Mouse (Mus musculus) skeletal muscle tissue, adult 2 months (tissue): ENCODE data around the gene Syn3.

Source experiments
- DNase-seq: peaks from one replicate; pipeline ENCODE4 v3.0.0-alpha.2; 2012; ENCODE audit warnings: low read depth, low spot score

The Syn3 gene

DNA sequence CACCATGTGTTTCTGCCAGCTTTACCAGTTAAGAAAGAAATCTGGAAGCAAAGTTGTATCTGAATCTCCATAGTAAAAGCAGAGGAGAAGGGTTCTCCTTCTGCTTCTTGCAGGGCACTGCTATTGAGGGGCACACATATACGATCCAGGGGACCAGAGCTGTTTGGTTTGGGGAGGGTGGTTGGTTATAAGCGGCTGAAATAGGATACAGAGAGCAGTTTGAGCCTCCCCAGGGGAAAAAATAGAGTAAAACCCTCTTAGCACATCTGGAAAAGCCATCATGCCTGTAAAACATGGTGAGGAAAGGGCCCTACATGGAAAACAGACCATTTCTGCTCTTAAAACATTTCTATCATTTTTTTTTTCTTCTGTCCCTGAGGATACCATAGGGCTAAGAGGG, 220.2 kb downstream of the Syn3 start:
- no peak for DNase-seq

DNA sequence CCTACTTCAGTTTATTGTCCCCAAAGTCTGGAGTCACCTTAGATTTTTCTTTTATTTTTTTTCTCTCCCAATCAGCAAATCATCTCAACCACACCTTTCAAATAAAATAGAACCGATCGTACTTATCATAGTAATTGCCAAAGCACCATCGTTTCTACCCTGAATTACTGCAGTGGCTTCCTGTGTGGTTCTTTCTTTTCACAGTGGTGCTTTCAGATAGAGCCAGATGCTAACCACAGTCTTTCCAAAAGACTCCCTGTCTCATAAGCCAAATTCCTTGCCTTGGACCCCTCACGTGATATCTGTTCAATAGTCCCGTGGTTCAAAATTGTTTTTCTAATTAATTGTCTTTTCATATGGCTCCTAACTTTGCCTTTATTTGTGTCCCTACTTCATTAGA, 221.4 kb downstream of the Syn3 start:
- no peak for DNase-seq

DNA sequence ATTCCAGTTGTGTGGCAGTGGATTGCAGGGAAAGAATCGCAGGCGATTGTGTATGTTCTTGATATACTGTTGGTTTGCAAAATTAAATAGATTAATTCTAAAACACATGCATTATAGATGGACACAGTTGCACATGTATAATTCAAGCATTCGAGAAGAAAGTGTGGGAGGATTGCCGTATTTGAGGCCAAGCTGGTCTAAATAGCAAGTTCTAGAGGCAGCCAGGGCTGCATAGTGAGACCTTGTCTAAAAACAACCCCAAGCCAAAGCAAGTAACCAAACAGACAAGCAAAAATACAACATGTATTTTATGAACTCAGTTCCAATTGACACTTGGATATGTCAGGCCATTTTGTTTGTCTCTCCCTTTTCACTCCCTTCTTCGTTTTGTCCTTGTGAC, 223.1 kb downstream of the Syn3 start:
- DNase-seq, result no peak

DNA sequence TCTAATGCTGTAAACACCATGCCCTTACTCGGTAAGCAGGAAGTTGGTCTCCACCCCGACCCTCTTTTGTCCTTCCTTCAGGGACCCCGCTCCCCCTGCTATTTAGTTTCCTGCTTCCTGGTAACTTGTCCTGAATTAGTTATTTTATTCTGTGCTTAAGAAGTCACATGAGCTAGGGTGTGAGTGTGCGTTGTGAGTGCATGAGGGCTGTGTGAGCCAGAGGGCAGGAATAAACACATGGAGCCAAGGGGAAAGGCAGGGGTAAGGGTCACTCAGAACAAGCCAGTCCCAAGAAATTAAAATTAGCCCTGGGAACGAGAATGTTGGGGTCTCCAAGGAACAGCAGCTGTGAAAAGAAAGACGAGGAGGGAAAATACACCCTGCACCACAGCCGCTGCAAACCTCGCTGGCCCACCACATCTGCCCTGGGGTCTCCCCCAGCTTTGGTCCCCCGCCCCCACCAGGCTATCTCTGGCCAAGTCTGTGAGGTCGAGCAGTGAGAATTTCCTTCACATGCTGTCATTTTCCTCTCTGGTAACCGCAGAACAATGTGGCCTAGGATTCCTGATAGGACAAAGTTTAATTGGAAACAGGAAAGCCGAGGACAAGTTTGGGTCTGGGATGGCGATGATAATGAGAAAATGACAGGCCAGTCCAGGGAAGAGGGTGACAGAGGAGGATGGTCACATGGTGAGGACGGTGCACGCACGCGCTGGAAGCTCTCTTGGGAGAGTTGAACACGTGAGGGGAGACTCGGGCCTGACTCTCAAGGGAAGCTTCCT, 225.1 kb downstream of the Syn3 start:
- DNase-seq, result peak; percentile 58

DNA sequence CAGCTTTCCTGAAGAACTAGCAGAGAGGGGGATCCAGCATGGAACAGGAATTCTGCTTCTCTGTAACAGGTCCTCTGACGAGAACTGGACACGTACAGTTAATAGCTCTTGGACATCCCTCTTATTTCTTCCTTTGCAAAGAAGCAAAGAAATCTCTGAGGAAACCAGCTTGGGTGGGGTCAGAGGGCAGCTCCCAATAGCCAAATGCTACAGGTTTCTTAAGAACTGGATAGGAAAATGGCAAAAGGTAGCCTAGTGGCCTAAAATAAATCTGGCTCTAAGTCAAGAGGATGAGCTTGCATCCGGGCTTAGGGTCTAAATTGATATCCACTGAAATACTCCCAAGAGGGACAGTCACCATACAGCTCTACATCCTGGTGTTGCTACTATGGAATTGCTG, 225.9 kb downstream of the Syn3 start:
- no peak for DNase-seq

DNA sequence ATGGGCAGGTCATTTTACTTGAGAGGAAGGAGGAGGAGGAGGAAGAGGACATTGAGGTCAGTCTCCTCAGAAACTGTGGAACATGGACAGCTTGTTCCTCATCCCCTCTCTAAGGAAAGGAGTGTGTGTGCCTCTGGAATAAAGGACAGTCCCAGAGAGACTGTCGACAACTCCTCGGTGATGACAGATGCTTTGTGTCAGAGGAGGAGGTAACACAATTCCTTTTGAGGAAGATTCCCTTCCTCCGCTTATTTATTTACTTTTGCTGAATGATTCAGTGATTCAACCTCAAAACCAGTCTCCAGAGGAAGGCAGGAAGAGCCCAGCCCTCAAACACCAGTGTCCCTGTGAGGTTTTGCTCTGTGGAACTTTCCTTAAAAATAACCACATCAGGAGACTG, 228.4 kb downstream of the Syn3 start:
- peak; percentile 61 for DNase-seq

DNA sequence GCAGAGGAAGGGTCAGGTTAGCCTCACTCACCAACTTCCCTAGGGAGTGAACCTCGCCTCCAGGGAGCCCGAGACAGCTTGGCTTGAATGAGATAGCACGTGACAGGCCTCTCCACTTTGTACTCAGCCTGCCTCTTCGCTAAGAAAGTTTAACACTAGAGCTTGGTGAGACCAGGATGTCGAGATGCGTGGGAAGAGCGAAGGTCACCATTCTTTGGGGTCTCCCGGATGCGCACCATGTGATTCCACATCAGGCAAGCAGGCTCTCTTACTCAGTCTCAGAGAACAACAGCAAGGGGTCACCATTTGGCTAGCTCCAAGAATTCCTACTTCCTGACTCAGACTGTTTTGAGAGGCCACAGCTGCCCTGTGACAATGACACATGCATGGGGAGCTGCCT, 234.1 kb downstream of the Syn3 start:
- DNase-seq, result no peak

DNA sequence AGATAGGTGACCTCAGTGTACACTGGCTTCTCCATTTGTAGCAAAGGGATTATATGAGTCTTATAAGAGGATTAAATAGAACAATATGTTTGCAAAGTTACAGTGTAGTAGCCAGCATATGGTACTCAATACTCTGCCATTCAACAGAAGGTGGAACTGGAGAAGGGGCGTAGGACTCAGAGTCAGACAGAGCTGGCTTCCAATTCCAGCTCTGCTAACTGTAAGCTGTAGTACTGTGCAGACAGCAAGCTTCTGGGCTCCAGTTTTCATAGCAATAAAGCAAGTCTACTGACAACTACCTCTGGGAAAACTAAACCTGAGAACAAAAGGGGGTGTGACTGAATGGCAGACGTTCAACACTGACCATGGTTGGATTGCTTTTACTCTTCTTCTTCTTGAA, 237.0 kb downstream of the Syn3 start:
- DNase-seq, result no peak

DNA sequence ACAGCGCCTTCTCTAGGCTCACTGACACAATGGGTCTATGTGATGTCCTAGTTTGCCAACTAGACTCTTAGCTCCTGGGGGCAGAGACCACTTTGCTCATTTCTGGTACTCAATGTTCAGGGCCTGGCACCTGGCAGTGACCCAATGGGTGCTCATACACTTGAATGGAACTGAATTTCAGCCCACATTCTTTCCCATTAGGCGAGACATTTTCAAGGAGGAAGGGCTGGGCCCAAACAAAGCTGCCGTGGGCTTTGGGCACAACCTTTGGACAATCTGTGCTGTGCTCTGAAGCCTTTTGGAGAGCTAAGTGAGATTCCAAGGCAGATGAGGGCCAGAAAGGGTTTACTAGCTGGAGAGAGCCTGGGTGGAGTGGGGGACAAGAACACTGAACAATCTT, 239.7 kb downstream of the Syn3 start:
- no peak for DNase-seq

DNA sequence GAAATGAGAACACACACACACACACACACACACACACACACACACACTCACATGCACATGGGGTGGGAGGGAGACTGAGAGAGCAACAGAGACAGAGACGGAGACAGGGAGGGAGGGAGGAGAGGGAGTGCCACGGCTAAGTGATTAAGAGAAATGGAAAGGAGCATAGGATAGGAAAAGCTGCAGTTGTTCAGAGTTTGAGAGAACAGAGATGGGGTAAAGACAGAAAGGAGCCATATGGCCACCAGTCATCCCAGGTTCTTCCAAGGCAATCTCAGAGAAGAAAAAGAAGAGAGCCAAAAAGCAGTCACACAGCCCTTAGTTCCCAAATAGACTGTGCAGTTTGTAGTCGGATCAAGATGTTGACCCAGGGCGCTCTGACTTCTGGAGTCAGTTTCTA, 240.7 kb downstream of the Syn3 start:
- DNase-seq, result no peak

DNA sequence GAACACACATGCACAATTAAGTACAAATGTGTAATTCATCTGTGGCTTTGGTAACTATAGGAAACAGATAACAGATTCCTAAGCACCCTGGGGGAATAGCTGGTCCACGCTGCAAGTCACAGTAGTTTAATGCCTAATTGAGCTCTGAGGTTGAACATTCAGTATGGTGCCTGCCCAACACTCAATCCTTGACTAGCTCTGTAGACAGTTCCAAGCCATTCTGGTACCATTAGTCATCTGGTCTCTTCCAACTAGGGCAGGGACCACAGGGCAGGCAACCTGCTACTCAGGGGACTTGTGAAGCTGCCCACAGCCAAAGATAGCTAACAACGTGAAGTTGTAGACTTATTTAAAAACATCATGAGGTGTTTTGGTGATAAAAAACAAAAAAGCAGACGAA, 241.7 kb downstream of the Syn3 start:
- DNase-seq, result no peak

DNA sequence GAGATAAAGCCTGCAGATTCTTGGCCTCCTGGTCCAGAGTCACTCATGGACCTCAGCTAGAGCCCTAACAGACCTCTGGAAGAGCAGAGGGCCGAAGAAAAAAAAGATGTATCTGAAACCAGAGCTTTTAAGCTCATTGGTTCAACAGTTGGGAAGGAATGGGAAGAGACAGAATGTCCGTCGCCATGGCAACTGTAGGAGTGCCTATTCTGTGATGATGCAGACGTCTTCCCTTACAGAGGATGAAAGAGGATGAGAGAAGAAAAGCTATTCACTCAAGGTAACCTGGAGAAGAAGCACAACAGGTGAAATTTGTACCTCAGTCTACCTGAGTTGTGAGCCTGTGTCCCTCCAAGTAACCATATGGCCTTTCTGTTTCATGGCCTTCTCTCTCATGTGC, 242.5 kb downstream of the Syn3 start:
- no peak for DNase-seq

DNA sequence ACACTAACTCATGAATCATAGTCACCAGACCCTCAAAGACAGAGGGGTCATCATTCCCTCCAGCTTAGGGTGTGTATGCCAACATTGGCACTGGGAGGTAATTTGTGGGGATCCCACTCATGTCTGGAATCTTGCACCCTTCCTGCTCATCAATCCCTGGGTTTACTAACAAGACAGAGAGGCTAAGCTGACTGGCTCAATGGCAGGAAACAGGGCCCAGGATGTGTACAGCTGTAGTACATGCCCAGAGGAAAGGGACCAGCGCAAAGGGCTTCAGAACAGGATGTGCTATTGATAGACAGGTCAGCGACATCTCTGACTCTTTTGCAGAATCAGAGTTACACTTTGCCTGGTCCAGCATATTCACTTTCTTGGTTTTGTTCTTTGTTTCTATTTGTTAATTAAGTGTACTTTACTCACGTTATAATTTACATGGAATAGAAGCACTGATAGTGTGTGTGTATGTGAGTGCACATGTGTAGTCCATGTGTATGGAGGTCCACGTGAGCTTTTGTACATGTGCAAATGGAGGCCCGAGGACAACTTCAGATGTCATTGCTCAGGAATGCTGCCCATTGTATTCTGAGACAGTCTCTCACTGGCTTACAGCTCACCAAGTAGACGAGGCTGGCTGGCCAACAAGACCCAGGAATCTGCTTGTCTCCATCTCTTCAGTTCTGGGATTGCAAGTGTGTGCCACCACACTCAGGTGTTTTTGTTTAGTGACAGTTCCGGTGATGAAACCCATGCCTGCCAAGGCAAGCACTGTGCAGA, 248.4 kb downstream of the Syn3 start:
- no peak for DNase-seq

DNA sequence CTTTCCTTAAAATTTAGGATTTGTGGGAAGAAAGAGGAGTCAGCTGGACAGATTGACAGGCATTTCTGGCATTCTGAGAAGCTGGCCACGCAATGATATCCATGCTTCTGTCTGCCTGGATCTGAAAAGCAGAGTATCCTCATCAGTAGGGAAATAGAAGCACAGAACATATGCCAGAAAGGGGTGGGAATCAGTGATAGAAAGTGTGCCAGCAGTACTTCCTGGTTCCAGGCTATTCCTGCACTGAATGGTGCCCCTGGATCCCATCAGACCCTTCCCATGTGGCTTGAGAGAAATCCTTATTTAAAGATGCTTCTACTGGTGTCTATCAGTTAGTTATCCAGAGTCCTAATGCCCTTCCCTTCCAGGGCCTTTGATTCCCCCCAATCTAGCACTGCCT, 249.4 kb downstream of the Syn3 start:
- no peak for DNase-seq

DNA sequence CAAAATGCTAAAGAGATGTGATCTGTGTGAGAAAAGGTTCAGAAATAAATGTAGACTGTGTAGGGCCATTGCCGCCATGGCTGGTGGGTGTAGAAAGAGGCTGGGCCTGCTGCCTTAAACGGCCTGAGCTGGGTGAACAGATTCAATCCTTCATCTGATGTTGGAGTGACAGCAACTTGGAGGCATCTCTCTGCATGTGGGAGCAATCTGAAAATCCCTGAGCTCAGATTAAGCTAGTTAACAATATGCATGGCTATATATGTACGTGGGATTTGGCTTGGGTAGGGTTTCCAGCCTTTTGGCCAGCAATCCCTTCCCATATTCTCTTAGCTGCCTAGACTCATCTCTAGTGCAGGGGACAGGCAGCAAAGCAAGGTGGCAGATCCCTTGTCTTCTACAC, 249.9 kb downstream of the Syn3 start:
- no peak for DNase-seq

DNA sequence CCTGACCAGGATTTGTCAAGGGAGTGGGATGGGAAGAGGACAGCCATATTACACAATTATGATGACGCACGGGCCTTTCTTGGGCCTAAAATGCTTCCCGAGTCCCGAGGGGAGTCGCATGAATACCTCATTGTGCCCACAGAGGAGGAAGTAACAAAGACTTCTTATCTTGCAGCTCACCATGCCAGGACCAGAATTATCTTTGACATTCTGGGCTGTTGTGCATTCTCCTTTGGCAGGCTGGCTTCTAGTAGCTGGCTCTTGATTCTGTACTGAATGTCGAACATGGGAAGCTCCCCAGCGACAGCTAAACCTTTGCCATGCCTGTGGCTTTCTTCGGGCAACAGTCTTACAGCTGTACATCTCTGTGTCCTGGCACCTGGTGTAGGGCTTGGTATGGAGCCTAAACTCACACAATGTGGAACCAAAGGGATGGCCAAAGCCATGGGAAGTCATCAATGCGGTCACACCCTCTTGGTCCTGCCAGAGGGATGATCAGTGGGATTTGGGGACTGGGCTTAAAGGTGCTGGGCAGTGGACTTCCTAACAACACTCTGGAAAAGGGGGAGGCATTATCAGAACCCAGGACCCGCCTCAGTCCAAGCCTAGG, 250.5 kb downstream of the Syn3 start:
- no peak for DNase-seq

DNA sequence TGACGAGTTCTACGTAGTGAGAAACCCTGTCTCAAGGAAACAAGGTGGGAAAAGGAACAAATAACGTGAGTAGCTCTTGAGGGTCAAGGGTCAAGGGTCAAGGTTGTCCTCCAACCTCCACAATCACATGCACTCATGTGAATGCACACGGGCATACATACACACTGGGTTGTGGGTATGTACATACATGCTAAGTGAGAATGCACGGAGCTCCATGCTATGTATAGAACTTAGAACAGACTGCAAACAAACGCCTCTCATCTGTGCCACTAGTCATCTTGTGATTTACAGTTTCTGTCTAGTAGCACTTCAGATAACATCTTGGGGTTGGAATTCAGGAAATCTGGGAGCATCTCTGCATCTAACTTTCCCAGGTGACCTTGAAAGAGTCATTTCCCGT, 253.3 kb downstream of the Syn3 start:
- DNase-seq, result no peak

DNA sequence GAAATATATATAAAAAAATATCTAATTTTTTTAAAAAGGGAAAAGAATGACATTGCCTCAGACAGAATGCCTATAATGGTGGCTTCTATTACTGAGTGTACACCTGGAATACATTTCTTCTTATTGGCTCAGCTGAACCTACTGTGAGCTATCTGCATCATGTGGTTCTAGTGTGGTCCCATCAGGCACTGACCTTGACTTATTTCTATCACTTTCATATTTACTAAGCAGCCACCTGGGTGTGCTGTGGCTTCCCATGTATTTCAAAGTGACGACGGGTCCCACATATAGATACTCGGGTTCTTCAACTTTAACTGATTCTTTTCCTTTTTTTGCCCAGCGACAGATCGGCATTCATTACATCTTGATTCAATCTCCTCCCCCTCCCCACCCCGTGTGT, 255.2 kb downstream of the Syn3 start:
- DNase-seq, result no peak

DNA sequence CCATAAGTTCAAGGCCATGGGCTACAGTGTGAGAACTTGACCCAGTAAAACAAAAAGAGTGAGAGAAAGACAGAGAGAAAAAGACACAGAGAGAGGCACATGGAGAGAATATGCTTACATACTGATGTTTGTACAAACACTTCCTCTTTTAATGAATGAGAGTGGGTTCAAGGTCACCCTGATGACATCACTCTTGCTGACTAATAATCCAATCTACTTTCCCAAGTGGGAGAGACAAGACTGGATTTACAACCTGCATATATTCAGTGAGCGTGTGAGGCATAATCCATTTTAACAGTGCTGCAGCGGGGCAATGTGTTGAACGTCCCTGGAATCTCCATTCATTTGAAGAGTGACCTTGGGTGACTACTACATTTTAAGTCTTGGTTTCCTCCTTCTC, 256.0 kb downstream of the Syn3 start:
- DNase-seq, result no peak

DNA sequence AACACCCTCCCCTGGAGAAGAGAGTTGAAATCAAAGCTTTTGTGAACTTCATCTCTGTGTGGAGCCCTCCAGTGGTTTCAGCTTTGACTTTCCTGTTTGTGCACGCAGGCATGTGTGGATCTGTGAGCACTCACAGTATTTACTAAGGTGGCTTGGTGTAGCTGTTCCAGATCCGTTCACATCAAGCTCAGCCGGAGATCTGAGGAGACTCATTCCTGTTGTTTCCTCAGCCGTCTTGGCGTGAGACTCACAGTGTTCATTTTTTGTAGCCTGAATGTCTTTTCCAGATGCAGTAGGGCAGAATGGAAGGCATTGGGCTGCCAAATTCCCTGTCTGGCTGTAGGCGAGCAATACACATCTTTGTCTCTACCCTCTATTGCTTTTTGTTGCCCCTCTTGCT, 268.7 kb downstream of the Syn3 start:
- peak; percentile 26 for DNase-seq

DNA sequence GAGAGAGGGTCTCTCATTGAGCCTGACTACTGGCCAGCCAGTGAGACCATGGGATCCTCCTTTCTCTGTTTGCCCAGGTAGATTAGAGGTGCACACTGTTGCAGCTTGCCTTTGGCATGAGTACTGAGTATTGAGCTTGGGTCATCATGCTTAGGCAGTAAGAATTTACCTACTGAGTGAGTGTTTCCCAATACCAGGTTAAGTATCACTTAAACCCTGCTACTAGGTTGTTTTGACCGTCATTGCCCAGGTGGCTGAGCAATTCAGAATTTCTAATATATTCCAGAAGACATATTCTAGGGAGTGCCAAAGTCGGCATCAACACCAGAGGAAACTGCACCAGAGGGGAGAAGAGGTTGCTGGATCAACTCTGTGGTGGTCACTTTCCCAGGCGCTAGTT, 273.2 kb downstream of the Syn3 start:
- DNase-seq, result no peak

DNA sequence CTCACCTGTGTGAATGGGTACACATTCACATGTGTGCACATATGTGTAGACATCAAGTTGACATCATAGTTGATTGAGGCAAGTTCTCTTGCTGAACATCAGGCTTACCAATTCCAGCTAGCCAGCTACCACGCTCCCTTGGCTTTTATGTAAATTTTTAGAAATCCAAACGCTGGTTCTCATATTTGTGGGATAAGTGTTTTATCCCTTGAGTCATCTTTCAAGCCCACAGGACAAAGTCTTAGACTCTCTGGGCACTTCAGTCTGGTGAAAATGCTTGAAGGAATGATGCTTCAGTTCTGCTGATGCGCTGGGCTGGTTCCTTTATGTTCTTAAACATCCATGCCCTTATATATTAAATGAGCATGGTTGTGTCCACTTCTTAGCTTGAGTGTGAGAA, 279.7 kb downstream of the Syn3 start:
- no peak for DNase-seq

DNA sequence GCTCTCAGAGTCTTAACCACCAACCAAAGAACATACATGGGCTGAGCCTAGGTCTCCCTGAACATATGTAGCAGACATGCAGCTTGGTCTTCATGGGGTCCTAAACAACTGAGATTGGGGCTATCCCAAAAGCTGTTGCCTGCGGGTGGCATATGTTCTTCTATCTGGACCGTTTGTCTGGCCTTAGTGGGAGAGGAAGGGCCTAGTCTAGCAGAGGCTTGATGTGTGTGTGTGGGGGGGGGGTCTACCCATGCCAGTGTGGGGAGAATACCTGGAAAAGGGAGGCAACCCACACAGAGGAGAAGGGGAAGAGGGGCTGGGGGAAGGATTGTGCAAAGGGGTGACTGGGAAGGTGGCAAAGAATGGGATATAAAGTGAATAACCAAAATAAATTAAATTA, 281.9 kb downstream of the Syn3 start:
- no peak for DNase-seq
